Mouse (Mus musculus): ENCODE measurements at regions not wholly inside any gene's neighbourhood (a gene's known extent, or its start where the extent isn't known, plus 50 kb on each side); places are given as distances from the start of the nearest gene placed in this dataset.
A peak's percentile ranks its signal among the peaks of the same experiment; 100 is the strongest.

DNA sequence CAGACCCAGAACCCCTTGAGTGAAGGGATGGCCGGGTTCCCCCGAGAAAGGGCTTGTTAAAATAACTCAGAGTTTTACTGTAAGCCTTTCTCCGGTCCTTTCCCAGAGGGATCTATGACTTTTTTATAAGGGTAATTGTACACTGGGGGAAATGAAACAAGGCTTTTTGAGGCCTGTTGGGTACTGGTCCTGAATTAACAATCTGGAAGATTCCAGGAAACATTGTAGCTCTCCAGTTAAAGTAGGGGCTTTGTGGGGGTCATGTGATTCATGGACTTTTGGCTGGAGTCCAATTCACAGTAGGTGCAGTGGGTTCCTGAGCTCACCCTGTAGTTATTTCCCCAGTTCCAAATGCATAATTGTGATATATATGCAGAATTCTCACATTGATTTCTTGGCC lies 77.1 kb upstream of the Fndc3a start:
- 75% methylated on average over 3 of the region's 3 CpGs for WGBS
- no peak overlapping the region for H3K27ac ChIP-seq (ENCODE audit: insufficient read depth, low read depth, low read length)
- H3K27me3 ChIP-seq (replicated peaks; ENCODE audit: control insufficient read depth, insufficient read depth, low read length): no peaks in the 10 kb centered on the region
- TF ChIP-seq POLR2A (IDR thresholded peaks at IDR 0.05; ENCODE audit: low read depth, low read length): no peak
- TF ChIP-seq CTCF (conservative IDR thresholded peaks at IDR 0.05; ENCODE audit: insufficient read depth, insufficient read length, low read depth, low read length): no peak
- H3K4me3 ChIP-seq (ENCODE audit: insufficient read depth, low read depth, low read length): no peak overlapping the region
- no peak for DNase-seq
- H3K4me1 ChIP-seq (ENCODE audit: control insufficient read depth, insufficient read depth, low read length): no peaks in the 10 kb centered on the region
- H3K36me3 ChIP-seq (ENCODE audit: control insufficient read depth, insufficient read depth, low read length): no peaks in the 10 kb centered on the region

DNA sequence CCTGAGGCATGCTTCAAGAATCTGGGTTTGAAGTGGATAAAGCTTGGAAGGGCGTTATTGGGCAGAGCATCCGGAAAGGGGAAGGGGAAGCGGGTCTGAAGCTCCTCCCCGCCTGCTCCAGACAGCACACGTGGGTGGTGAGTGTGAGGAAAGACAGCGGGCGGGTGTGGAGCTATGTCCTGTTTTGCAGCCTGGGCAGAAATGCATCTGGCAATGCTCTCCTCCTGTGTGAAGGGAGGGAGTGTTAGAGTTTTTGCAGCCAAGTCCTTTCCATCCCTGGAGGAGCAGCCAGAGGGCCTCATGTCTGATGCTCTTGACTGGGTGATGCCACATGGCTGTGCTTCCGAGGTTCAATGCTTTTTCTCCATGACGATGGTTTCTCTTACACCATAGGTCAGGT lies 73.4 kb upstream of the Fndc3a start:
- DNase-seq: peak; percentile 4
- TF ChIP-seq POLR2A (IDR thresholded peaks at IDR 0.05; ENCODE audit: low read depth, low read length) (no peak), CTCF (conservative IDR thresholded peaks at IDR 0.05; ENCODE audit: insufficient read depth, insufficient read length, low read depth, low read length) (no peak)
- H3K36me3 ChIP-seq (ENCODE audit: control insufficient read depth, insufficient read depth, low read length): no peaks in the 10 kb centered on the region
- no peaks in the 10 kb centered on the region for H3K27me3 ChIP-seq (replicated peaks; ENCODE audit: control insufficient read depth, insufficient read depth, low read length)
- no peak overlapping the region for H3K27ac ChIP-seq (ENCODE audit: insufficient read depth, low read depth, low read length)
- 50% methylated on average over 9 of the region's 9 CpGs for WGBS
- no peak overlapping the region for H3K4me3 ChIP-seq (ENCODE audit: insufficient read depth, low read depth, low read length)
- peaks cover 3% of the 10 kb centered on the region; the same call in 1 of the 2 replicates for H3K4me1 ChIP-seq (ENCODE audit: control insufficient read depth, insufficient read depth, low read length)

DNA sequence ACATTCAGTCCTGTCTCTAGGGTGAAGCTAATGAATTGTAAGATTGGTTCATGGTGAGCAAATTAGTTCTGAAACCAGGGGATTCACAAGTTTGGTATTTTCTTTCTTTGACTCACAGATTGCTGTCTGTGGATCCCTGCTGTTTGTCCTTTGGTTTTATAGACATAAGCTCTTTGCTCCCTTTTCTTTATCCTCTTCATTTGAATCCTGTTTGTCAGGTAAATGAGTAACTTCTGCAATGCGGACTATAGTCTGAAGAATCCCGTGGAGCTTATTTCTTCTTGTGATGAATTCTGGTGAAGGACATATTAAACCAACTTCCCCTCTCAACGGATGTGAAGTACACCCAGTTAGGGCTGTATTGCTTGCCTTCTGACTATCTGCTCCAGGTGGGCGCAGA lies 69.6 kb upstream of the Fndc3a start:
- peaks cover 11% of the 10 kb centered on the region; the same call in 1 of the 2 replicates for H3K4me1 ChIP-seq (ENCODE audit: control insufficient read depth, insufficient read depth, low read length)
- TF ChIP-seq POLR2A (IDR thresholded peaks at IDR 0.05; ENCODE audit: low read depth, low read length): no peak
- peak; percentile 63 for DNase-seq
- H3K4me3 ChIP-seq (ENCODE audit: insufficient read depth, low read depth, low read length): no peak overlapping the region
- 58% methylated on average over 4 of the region's 4 CpGs for WGBS
- no peaks in the 10 kb centered on the region for H3K36me3 ChIP-seq (ENCODE audit: control insufficient read depth, insufficient read depth, low read length)
- peak overlapping the region; percentile 83 for H3K27ac ChIP-seq (ENCODE audit: insufficient read depth, low read depth, low read length)
- H3K27me3 ChIP-seq (replicated peaks; ENCODE audit: control insufficient read depth, insufficient read depth, low read length): no peaks in the 10 kb centered on the region

DNA sequence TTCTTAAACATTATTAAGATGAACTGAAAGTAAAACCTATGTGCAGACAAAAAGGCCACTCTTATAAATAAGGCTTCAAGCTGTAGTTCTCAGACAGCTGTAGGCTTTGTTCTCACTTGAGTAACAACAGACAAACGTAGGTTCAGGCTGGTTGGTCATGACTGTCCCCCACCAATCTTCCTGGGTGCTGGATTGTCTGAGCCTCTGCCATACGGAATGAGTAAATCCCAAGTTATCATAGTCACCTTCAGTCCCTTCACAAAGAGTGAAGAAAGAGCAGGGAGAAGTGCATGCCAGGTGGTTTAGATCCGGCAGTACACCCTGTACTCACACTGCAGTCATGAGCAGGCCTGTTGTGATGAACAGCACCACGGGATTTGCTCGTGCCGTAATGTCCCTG lies 69.0 kb upstream of the Fndc3a start:
- H3K27ac ChIP-seq (ENCODE audit: insufficient read depth, low read depth, low read length): peak overlapping the region; percentile 61
- WGBS: 72% methylated on average over 6 of the region's 6 CpGs
- TF ChIP-seq CTCF (conservative IDR thresholded peaks at IDR 0.05; ENCODE audit: insufficient read depth, insufficient read length, low read depth, low read length): no peak
- TF ChIP-seq POLR2A (IDR thresholded peaks at IDR 0.05; ENCODE audit: low read depth, low read length): no peak

GRCm38 (mm10) chr14:72777927-72778560 lies 68.2 kb upstream of the Fndc3a start:
- peak; percentile 90 for DNase-seq
- no peaks in the 10 kb centered on the region for H3K27me3 ChIP-seq (replicated peaks; ENCODE audit: control insufficient read depth, insufficient read depth, low read length)
- no peak overlapping the region for H3K4me3 ChIP-seq (ENCODE audit: insufficient read depth, low read depth, low read length)
- WGBS: 26% methylated on average over 6 of the region's 6 CpGs
- no peaks in the 10 kb centered on the region for H3K36me3 ChIP-seq (ENCODE audit: control insufficient read depth, insufficient read depth, low read length)
- peaks cover 11% of the 10 kb centered on the region; the same call in 1 of the 2 replicates for H3K4me1 ChIP-seq (ENCODE audit: control insufficient read depth, insufficient read depth, low read length)
- TF ChIP-seq CTCF (conservative IDR thresholded peaks at IDR 0.05; ENCODE audit: insufficient read depth, insufficient read length, low read depth, low read length) (no peak), POLR2A (IDR thresholded peaks at IDR 0.05; ENCODE audit: low read depth, low read length) (no peak)
- H3K27ac ChIP-seq (ENCODE audit: insufficient read depth, low read depth, low read length): peak overlapping the region; percentile 96

More for the DNA sequence above, 69.0 kb upstream of the Fndc3a start:
- no peaks in the 10 kb centered on the region for H3K36me3 ChIP-seq (ENCODE audit: control insufficient read depth, insufficient read depth, low read length)
- peaks cover 11% of the 10 kb centered on the region; the same call in 1 of the 2 replicates for H3K4me1 ChIP-seq (ENCODE audit: control insufficient read depth, insufficient read depth, low read length)
- peak; percentile 18 for DNase-seq
- H3K4me3 ChIP-seq (ENCODE audit: insufficient read depth, low read depth, low read length): no peak overlapping the region
- H3K27me3 ChIP-seq (replicated peaks; ENCODE audit: control insufficient read depth, insufficient read depth, low read length): no peaks in the 10 kb centered on the region

- Histone ChIP-seq H3K27me3 (replicated peaks; ENCODE audit: control insufficient read depth, insufficient read depth, low read length) (no peaks in the 10 kb centered on the region), H3K4me1 (ENCODE audit: control insufficient read depth, insufficient read depth, low read length) (no peaks in the 10 kb centered on the region), H3K4me3 (ENCODE audit: insufficient read depth, low read depth, low read length) (no peak overlapping the region), H3K27ac (ENCODE audit: insufficient read depth, low read depth, low read length) (no peak overlapping the region), H3K36me3 (ENCODE audit: control insufficient read depth, insufficient read depth, low read length) (no peaks in the 10 kb centered on the region)
- TF ChIP-seq CTCF (conservative IDR thresholded peaks at IDR 0.05; ENCODE audit: insufficient read depth, insufficient read length, low read depth, low read length): no peak
- no peak for TF ChIP-seq POLR2A (IDR thresholded peaks at IDR 0.05; ENCODE audit: low read depth, low read length)
- 36% methylated on average over 1 of the region's 1 CpGs for WGBS
- DNase-seq: peak; percentile 15
Measured at GRCm38 (mm10) chr14:72770237-72770636, 60.4 kb upstream of the Fndc3a start.

- 0 out of 2 replicates have a peak, but pooled peaks cover 1% of the 10 kb centered on the region for H3K27me3 ChIP-seq (replicated peaks; ENCODE audit: control insufficient read depth, insufficient read depth, low read length)
- no peak overlapping the region for H3K4me3 ChIP-seq (ENCODE audit: insufficient read depth, low read depth, low read length)
- H3K27ac ChIP-seq (ENCODE audit: insufficient read depth, low read depth, low read length): no peak overlapping the region
- no peak for DNase-seq
- no peaks in the 10 kb centered on the region for H3K36me3 ChIP-seq (ENCODE audit: control insufficient read depth, insufficient read depth, low read length)
- no peaks in the 10 kb centered on the region for H3K4me1 ChIP-seq (ENCODE audit: control insufficient read depth, insufficient read depth, low read length)
- TF ChIP-seq CTCF (conservative IDR thresholded peaks at IDR 0.05; ENCODE audit: insufficient read depth, insufficient read length, low read depth, low read length) (no peak), POLR2A (IDR thresholded peaks at IDR 0.05; ENCODE audit: low read depth, low read length) (no peak)
Measured at GRCm38 (mm10) chr14:72760123-72760522, 50.3 kb upstream of the Fndc3a start.

All from kidney, adult 2 months (tissue).